Mouse (Mus musculus) embryo, embryonic 10.5 days (tissue): ENCODE data around the gene Coro1a.
"Not testable (repeated sequence)": the region's sequence is repeated elsewhere in the genome, so short reads cannot be mapped to it uniquely, and the experiment has no call there.

ENCODE experiments used
- DNase-seq: peaks from one replicate; pipeline ENCODE4 v3.0.0-alpha.2; 2015; ENCODE audit warnings: low spot score

The Coro1a gene

DNA sequence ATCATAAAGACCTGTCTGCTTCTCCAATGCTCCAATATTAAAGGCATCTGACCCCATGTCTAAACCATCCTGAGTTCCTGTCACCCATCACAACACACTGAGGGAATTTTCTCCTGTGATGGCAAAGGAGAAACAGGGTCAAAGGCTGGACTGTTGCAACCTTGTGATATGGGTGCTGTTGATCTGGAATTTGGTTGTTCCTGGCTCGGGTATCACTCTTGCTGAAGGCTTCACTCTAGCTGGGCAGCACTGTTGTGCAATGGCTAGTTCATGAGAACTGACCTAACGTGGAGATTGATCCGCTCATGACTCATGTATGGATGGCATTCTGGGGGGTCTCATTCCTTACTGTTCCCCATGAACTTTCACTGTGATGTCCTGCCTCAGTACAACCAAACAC, 18.6 kb downstream of the Coro1a start:
- DNase-seq: no peak

DNA sequence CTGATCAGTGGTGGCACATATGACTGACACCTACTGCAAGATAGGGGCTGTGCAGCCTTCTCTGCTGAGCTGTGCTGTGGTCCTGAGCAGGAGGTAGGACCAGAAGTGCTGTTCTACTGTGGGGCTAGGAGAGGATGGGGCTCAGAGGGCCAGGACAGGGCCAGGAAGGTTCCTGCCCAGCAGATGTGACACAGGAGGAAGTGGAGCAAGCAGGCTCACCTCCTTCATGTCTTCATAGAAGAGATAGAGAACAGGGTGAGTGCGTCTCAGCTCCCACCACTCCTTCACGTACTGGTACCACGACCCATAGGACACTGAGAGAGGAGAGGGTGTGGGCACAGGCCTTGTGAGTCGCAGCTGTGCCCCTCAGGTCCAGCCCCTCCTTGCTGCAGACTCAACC, 19.4 kb downstream of the Coro1a start:
- not testable (repeated sequence) for DNase-seq

DNA sequence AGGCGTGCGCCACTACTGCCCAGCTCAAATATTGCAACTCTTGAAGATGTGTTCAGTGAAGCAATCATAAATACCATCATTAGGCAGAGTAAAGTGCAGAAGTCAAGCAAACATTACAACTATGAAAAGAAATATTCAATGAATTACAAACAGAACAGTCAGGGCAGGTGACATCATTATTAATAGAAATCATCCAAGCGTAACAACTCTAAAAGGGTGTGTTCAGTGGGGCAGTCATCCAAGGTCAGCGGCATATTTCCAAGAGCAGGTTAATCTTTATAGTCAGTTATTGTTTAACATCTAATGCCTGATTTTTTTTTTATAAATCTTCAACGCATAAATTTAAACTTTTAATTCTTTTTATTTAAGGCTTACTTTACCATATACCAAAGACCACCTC, 26.4 kb downstream of the Coro1a start:
- no peak for DNase-seq

DNA sequence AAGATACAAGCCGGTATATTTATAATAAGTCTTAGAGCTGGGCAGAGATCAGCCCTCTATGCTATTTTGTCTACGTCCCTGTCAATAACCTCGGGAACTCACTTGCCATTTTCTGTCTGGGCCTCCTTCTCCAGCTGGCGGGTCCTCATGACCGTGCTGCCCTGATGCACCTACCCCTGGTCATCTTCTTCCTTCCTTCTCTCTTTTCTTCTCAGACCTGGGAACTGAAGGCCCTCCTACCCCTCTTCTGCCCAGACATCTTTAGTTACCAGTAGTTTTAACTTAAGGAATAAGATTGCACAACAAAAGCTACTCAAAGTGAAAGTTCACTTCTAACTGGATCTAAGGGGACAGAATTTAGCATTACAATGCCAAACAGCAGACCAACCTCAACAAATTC, 27.9 kb downstream of the Coro1a start:
- no peak for DNase-seq

DNA sequence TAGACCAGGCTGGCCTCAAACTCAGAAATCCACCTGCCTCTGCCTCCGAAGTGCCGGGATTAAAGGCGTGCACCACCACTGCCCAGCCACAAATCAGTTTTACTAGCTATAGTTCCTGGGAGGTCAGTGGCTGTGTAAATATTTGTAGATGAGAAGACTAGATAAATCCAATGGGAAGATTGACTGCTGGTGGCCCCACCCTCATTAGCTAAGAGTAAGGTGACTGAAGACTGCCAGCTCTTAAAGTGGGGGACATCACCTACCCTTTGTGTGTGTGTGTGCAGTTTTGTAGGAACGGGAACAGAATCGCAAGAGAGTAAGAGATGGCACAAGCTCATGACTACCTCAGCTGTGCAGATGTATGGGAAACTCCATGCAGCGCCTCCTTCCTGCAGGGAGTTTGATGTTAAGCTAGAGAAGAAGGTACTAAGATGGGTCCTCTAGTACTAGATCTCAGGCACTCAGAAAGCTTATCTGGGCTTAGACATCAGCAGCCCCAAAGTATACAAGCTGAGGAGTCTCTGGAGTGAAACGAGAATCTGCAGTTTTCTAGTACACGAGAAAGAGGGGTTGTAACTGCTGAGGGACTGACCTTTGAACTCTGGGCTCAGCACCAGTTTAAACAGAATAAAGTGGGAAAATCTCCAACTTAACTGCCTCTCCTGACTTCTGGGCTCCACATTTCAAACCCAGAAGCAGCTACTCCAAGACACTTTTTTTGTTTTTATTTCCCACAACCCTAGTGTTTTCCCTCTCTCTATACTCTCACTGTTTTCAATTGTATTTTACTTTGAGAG, 28.8 kb downstream of the Coro1a start:
- DNase-seq: no peak

DNA sequence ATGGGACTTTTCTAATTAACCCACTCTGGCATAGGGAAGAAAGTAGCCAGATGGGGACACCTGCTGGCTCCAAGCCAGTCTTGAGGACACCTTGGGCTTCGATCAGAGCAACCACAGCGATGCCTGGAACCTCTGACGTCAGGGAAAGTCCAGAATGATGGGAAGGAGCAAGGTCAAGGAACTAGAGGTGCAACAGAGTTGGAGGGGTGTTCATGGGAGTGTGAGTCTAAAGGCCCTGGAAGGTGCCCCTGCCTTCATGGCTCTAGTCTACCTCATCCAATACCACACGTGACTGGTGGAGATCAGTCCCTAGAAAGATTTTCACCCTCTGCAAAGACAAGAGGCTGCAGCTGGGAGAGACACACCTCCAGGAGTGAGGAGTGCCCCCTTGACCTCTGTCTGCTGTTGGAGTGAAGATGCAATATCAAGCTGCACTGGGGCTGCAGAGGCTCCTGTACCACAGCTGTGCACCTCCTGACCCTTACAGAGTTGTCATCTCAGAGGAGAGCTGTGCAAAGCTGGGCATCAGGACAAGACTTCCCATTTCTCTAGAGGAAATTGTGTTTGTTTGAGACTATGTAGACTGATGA, 30.9 kb downstream of the Coro1a start:
- DNase-seq: no peak

DNA sequence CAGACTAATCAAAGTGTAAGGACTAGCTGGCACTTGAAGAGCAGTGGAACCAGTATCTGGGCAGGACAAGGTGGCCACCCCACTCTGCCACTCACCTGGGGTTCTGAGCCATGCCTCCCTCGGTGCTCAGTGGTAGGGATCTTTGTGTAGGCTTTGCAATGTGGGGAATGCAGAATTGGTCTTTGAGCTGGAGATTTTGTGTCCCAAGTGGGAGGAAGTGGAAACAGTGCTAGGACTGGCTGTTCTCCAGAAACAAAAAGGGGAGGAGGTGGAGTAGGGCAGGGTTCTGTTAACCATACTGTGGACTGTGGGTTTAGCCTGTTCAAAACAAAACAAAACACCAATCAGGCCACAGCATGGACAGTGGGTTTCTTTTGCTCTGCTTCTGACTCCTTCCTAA, 31.4 kb downstream of the Coro1a start, which contains the start of gene Sult1a1:
Gene Sult1a1 (minus strand): TSS at position 226 of the 400 bp plus-strand sequence.
- no peak for DNase-seq

DNA sequence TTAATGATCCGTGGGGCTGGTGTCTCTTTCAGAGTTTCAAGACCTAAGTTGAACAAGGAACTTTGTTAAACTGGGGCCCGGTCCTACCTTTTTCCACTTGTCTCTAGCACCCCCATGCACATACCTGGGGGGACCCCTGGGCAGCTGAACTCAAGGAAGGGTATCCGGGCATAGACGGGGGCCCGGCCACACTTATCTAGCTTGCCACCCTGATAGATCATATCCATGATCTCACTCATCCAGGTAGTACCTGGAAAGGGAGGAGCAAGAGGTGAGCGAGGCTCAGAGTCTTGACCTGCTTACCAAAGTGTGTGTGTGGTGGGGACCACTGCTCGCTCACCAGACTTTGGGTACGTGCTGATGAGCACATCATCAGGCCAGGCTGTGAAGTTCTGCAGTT, 32.5 kb downstream of the Coro1a start:
- DNase-seq: no peak

DNA sequence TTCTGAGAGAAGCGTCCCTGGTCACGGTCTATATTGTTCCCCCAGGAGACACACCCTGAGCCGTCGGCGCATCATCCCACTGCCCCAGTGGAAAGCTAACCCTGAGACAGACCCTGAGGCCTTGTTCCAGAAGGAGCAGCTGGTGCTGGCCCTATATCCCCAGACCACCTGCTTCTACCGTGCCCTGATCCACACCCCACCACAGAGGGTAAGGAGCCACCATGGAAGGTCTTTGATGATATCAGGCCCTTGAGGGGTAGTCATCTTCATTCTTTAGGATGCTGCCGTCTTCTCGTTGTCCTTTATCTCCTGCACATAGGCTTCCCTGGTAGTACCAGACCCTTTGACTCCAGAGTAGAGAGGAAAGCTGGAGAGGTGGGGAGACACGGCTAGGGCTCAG, 35.5 kb downstream of the Coro1a start:
- no peak for DNase-seq

DNA sequence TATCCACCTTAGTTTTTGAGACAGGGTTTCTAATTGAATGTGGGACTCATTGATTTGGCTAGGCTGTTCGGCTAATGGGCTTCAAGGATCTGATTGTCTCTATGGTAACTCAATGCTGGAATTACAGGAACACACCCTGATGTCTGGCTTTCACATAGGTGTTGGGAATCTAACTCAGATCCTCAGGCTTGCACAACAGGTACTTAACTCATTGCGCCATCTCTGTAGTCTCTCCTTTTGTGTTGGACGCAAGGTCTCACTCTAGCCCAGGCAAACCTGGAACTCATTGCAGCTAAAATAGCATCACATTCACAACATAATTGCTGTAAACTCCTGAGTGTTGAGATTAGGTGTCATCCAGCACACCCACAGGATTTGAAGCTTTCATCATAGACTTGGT, 37.4 kb downstream of the Coro1a start:
- DNase-seq: no peak

DNA sequence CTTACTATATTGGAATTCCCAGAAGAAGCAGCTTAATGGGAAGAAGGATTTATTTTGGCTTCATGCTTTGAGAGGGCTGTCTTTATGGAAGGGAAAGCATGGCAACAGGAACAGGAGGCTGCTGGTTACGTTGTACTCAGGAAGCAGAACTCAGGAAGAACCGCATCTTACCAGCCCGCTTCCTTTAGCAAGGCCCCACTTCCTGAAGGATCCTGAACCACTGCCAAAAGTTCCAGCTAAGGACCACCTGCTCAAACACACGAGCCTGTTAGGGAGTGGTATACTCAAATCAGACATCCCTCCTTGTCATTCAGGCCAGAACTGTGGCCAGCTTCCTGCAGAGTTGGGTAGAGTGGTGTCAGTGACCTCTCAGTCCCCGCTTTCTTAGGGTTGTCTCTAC, 39.1 kb downstream of the Coro1a start:
- DNase-seq: no peak

DNA sequence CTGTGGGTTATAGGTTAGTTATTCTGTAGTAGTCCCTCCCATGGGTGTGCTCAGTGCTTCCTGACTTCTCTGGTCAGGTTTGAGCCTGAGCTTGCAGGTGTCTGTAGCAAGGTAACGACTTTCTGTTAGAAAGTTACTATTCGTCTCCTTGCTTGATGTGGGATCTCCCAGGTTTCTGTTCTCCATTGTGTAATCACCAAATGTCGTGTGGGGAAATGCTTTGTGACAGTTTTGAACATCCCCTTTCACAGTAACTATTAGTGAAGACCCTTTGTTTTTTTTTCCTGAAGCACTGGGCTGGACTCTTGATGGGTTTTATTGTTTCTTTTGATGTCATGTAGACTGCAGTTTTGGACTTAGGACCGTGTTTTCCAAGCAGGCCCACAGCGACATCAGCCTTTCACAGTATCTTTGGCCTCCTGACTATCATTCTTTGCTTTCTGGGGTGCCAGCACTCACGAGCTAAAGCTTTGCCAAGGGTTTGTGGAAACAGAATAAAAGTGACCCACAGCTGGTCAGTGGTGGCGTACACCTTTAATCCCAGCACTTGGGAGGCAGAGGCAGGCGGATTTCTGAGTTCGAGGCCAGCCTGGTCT, 40.0 kb downstream of the Coro1a start:
- no peak for DNase-seq

DNA sequence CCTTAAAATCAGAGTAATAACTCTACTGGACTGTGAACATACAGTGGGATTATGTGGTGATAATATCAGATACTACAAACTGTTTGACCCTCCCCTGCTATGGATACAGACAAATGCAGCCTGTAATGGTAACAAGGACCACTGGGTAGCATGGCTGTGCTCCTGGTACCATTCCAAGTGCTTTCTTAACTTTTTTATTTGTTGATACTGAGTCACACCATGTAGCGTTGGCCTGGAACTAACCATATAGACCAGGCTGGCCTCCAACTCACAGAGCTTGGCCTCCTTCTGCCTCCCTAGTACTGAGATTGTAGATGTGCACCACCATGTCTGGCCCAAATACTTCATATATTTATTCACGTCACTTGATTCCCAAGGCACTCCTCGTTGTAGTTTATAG, 42.3 kb downstream of the Coro1a start:
- DNase-seq: no peak

DNA sequence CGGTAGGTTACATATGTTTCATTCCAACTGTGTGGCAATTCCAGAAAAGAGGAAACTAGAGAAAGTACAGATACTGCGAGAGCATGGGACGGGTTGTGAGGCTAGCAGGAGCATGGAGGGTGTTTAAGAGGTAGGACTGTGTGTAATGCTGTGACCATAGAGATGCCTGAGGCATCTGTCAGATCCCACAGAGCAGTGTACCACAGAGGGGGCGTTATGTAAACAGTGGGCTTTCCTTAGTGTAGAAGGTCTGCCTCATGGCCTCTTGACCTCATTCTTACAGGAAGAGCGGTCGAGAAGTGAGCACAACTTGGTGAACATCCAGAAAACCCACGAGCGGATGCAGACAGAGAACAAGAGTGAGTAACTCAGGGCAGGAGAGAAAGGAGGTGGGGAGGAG, 43.9 kb downstream of the Coro1a start:
- peak; percentile 10 for DNase-seq

DNA sequence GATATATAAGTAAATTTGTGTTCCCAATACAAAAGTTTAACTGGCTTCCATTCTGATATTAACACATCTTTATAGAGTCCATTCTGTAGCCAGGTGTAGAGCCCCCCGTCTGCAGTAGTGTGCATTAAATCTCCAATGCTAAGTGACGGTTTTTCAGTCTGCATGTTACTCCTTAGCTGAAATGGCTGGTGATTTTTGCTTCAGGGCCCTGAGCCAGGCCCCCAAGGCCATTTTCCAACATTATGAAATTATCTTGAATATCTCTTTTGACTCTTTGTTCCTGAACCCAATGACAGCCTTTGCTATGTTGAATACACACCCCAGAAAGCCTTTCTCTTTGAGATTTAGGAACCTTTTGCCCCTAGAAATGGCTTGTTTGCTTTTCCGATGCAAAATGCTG, 47.8 kb downstream of the Coro1a start:
- DNase-seq: no peak

DNA sequence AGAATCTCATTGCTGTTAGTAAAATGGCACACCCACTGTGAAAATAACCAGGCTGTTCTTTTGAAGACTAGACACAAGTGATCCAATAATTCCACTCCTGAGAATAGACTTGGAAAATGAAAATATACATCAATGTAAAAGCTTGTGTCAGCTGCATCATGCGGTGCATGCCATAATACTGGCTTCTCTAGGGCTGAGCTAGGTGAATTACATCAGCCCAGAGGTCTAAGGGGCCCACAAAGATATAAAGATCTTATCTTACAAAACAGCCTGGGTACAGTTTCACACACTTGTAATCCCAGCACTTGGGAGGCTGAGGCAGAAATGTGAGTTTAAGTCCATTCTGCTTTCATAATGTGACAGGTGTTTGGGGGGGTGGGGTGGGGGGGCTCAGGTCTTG, 50.1 kb downstream of the Coro1a start:
- no peak for DNase-seq

DNA sequence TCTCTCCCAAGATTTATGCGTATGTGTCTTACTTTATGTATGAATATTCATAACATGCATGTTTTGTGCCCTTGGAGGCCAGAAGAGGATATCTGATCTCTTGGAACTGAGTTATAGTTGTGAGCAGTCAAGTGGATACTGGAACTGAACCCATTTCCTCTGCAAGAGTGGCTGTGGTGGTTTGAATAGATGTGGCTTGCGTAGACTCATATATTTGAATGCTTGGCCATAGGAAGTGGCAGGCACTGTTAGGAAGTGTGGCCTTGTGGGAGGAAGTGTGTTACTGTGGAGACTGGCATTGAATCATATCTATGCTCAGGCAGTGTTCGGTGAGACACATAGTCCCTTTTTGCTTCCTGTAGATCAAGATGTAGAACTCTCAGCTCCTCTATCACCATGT, 51.9 kb downstream of the Coro1a start:
- DNase-seq: no peak

DNA sequence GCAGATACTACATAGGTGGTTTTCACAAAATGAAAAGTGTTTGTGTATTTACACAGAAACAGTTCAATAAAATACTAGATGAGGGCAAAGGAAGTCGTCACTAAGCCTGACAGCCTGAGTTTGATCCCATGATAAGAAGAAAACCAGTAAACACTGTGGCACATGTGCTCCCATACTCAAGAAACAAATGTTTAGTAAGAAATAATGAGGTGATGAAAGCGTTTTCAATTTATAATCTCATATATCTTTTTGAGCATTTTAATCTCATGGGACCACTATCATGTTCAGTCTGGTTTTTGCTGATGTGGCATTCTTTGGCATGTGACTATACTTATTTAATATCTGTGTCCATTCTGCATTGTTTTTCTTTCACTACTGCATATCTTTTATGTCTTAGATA, 53.6 kb downstream of the Coro1a start:
- DNase-seq: no peak

DNA sequence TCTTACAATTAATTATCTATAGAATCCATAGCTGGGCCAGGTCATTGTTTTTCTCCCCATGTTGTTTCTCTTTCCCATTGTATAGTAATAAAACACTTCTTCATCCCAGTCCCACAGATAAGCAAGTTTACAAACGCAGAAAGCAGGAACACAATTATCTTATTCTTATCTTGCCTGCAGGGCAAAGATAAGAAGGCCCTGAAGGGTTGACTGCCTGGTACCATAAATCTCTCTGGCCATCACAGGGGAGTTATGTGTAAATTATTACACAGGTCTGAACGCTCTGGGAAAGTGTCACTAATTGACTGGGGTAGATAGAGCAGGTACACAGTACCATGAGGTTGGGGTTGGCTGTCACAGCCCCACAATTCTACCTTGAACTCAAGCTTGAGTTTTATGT, 56.7 kb downstream of the Coro1a start:
- no peak for DNase-seq
